Mouse (Mus musculus): ENCODE measurements at regions not wholly inside any gene's neighbourhood (a gene's known extent, or its start where the extent isn't known, plus 50 kb on each side); places are given as distances from the start of the nearest gene placed in this dataset.

DNA sequence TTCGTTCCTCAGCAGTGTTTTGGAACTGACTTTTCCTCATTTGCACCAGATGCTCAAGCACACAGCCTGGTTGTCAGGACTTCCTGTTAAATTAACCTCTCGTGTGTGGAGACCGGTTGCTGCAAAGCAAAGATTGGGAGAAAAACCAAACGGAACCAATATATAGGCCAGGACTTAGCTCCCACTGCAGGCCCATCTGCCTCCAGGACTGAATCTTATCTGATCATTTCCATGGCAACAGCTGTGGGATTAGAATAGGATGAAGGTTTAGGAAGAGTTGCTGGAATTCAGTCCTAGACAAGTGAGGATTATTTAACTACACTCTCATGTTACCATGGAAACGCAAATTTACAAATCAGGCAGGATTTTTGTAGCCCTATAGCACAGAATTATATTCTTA lies 154.4 kb upstream of the Slco3a1 start:
- no peak for TF ChIP-seq CTCF (IDR thresholded peaks at IDR 0.05)
- Histone ChIP-seq H3K27ac (no peak overlapping the region), H3K4me3 (no peak overlapping the region)
- intact Hi-C loops (cut with DNase I): no loop called here
- DNase-seq: no peak

DNA sequence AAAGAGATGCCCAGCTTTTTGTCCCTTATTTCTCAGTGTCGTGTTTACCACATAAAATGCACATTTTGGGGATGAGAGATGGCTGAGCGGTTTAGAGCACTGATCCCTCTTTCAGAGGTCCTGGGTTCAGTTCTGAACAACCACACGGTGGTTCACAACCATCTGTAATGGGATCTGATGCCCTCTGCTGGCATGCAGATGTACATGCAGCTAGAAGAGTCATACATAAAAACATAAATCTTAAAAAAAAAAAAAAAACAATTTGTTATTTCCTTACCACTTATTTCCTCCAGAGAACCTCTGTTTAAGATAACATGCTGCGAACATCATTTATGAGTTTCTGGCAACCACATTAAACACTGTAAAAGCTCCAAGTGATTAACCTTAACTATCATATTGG lies 149.0 kb upstream of the Slco3a1 start:
- TF ChIP-seq CTCF (IDR thresholded peaks at IDR 0.05): peak; percentile 49
- intact Hi-C loops (cut with DNase I): loop anchor here (5.0 kb wide), 2 partner anchors 146 to 331 kb away; no protein-coding TSS in a partner anchor
- no peak overlapping the region for H3K4me3 ChIP-seq
- no peak overlapping the region for H3K27ac ChIP-seq
- DNase-seq: no peak

GRCm38 (mm10) chr7:74697794-74698354 lies 143.3 kb upstream of the Slco3a1 start:
- intact Hi-C loops (cut with DNase I): no loop called here
- H3K4me3 ChIP-seq: no peak overlapping the region
- no peak overlapping the region for H3K27ac ChIP-seq
- DNase-seq: no peak
- TF ChIP-seq CTCF (IDR thresholded peaks at IDR 0.05): no peak

- no peak for DNase-seq
- TF ChIP-seq CTCF (IDR thresholded peaks at IDR 0.05): no peak
- H3K27ac ChIP-seq: no peak overlapping the region
- intact Hi-C loops (cut with DNase I): no loop called here
- H3K4me3 ChIP-seq: no peak overlapping the region
These were observed 141.7 kb upstream of the Slco3a1 start for GRCm38 (mm10) chr7:74696286-74696685.

DNA sequence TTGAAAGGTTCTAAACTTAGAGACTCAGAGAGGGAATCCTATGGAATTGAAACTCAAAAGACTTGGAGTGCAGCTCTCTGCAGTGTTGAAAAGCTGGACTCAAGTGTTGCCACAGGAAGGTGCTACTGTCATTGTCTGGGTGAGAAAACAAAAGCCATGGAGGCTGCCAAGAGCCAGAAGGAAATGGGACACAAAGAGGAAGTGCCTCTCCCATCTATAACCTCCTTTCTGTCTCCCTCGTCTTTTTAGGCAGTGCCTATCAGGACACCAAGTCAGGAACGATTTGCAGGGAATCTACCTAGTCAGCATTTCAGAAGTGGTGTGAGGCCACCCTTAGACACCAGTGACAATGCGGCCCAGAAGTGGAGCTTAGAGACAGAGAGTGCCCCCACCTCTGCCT lies 138.5 kb upstream of the Slco3a1 start:
- no peak for DNase-seq
- no peak overlapping the region for H3K4me3 ChIP-seq
- no peak overlapping the region for H3K27ac ChIP-seq
- no peak for TF ChIP-seq CTCF (IDR thresholded peaks at IDR 0.05)
- intact Hi-C loops (cut with DNase I): no loop called here

DNA sequence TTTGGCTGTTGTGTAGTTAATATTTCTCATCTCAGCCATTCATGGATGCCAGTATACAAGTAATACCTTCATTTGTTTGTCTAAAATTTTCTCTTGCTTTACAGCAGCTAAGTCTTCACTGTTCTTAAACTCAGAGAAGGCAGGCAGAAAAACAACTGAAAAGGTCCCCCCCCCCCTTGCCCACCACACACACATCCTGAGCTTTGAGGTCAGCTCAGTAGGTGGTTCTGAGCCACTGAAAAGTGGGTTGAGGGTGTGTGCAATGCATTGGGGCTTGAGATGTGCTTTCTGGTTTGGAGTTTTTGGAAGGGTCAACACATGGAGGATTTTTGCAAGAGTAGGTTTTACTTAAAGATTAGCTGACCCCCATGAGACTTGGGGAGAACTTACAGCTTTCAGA lies 136.1 kb upstream of the Slco3a1 start:
- no peak overlapping the region for H3K4me3 ChIP-seq
- H3K27ac ChIP-seq: no peak overlapping the region
- TF ChIP-seq CTCF (IDR thresholded peaks at IDR 0.05): no peak
- intact Hi-C loops (cut with DNase I): no loop called here
- DNase-seq: no peak

- no peak for TF ChIP-seq CTCF (IDR thresholded peaks at IDR 0.05)
- Histone ChIP-seq H3K4me3 (no peak overlapping the region), H3K27ac (no peak overlapping the region)
- no peak for DNase-seq
- intact Hi-C loops (cut with DNase I): no loop called here
These were observed 133.6 kb upstream of the Slco3a1 start for GRCm38 (mm10) chr7:74688116-74688702.

DNA sequence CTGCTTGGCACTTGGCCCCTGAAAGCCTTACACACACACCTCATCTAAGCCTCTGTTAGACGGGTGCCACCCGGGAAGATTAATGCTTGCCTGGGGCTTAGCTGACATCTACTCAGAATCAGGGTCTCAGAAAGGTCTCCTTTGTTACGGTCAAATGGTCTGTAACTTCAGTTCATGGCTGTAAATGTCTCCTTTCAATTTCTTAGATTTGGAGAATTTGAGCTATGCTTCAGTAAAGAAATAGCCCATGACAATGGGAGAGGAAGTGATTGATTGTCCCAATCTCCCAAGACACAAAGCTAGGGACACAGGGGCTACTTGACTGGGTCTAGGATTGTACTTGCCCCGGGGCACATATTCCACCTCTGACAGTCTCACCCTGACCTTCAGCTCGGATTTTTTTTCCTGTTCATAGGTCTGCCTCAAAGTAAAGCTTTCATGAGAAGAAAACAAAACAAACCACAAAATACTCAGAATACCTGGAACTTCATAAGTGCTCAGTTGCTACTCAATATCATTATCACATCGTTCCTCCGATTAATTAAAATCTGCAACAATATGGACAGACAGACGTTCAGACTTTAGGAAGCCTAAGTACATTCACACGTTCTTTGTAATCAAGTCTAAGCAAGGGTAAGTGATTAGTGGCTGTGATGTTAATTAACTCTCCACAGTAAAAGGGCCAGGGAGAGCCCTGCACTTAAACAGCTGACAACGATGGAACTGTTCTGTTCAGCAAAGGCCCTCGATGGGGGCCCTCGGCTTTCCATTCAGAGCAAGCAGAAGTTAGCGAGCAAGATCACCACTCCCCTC lies 132.9 kb upstream of the Slco3a1 start:
- no peak for TF ChIP-seq CTCF (IDR thresholded peaks at IDR 0.05)
- intact Hi-C loops (cut with DNase I): no loop called here
- no peak overlapping the region for H3K27ac ChIP-seq
- DNase-seq: no peak
- H3K4me3 ChIP-seq: no peak overlapping the region

DNA sequence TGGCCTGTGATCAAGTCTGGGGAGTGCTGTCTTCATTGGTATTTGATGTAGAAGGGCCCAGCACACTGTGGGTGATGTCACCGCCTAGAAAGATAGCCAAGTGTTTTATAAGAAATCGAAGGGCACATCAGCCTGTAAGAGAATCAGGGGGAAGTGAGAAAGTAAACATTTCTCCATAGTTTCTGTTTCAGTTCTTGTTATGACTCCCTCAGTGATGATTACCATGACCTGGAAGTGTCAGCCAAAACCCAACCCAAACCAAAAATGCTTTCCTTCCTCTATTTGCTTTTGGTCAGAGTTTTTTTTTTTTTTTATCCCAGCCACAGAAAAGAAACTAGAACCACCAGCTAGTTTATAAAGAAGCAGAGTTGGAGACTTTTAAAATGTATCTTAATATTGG lies 129.4 kb upstream of the Slco3a1 start:
- intact Hi-C loops (cut with DNase I): no loop called here
- Histone ChIP-seq H3K27ac (peak overlapping the region; percentile 46), H3K4me3 (no peak overlapping the region)
- no peak for TF ChIP-seq CTCF (IDR thresholded peaks at IDR 0.05)
- DNase-seq: peak; percentile 14

DNA sequence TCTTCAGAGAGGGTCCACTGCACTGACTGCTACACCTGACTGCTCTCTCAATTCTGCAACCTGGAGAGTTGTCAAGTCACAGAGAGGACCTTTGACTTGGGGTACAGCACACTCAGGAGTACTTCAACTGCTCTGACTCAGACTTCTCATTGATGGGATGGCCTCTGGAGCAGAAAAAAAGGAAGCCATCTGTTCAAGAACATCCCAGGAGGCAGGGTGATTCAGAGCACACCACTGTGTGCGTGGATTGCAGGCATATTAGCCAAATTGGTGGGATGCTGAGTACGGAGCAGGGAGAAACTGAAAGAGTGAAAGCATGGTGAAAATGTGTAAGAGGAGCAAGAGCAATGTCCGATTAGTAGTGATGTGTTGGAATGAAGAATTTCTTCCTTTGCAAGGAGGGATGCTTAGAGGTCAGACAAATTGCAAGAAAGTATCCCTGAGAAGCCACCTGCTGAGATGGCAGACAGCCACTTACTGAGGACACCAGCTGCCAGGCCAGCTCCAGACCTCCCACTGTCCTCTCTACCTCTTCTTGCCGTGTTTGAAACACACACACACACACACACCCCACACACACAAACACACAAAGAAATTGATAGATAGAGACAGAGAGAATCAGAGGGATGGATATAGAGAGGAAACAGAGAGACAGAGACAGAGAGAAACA lies 119.2 kb upstream of the Slco3a1 start:
- Histone ChIP-seq H3K27ac (no peak overlapping the region), H3K4me3 (no peak overlapping the region)
- TF ChIP-seq CTCF (IDR thresholded peaks at IDR 0.05): no peak
- intact Hi-C loops (cut with DNase I): no loop called here
- no peak for DNase-seq

DNA sequence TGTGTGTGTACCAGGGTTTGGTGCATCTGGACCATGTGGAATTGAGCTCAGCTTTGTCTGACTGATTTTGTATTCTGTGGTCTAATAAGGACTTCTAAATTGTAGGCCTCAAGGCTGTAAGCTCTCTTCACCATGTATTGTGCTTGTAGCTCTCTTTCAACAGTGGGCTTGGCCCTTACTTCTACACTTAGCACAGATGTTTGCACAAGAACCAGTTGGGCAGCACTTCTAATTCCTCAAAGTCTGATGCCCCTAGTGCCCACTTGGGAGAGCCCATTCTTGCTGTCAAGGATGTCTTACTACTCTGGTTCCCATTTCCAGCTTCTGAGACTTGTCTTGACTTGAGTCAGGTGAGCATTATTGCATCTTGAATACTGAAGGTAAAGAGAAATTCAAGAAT lies 114.5 kb upstream of the Slco3a1 start:
- DNase-seq: no peak
- H3K4me3 ChIP-seq: no peak overlapping the region
- no peak overlapping the region for H3K27ac ChIP-seq
- intact Hi-C loops (cut with DNase I): no loop called here
- no peak for TF ChIP-seq CTCF (IDR thresholded peaks at IDR 0.05)

DNA sequence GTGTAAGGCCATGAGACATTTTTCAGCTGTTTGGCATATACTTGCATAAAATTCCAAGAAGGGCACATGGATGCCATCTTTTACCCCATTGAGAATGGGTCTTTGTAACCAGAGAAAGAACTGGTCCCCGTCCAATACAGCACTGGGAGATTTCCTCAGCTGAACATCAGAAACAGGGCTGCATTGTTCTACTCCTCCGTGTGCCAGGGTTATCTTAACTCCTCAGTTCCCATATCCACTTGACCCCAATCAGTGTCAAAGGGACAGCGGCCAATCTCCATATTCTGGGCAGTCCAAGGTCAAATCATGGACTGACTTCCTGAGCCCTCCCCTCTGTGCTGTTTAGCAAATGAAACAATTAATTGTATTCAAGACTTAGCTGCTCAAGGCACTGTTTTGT lies 112.5 kb upstream of the Slco3a1 start:
- TF ChIP-seq CTCF (IDR thresholded peaks at IDR 0.05): no peak
- no peak overlapping the region for H3K4me3 ChIP-seq
- no peak for DNase-seq
- intact Hi-C loops (cut with DNase I): no loop called here
- H3K27ac ChIP-seq: no peak overlapping the region

DNA sequence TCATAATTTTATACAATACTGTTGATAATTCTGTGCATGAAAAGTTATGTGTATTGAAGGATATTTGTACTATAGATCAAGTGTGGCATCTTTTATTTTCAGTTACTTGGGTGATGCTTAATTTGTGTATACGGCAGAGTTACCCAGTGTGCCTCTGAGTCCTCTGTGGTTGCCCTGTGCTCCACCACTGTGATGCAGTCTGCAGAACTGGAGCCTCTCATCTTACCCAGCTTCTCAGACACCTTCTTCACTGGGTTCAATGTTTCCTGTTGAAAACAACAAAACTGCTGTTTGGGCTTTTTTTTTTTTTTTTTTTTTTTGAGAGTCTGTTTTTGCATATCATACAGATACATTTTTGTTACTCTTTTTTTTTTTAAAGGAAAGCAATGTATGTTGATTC lies 109.2 kb upstream of the Slco3a1 start:
- intact Hi-C loops (cut with DNase I): no loop called here
- no peak for TF ChIP-seq CTCF (IDR thresholded peaks at IDR 0.05)

More for the DNA sequence above, 109.2 kb upstream of the Slco3a1 start:
- H3K4me3 ChIP-seq: no peak overlapping the region
- no peak for DNase-seq
- H3K27ac ChIP-seq: no peak overlapping the region
